In genomic region chr6:48504241-48504854, GRCm38 (mm10) we compare ENCODE assay signal across 7 mouse cellular contexts. TPM values are rescaled to one million over a fixed set of nuclear protein-coding genes. Genes with fewer than 3 reads are reported as not detected.
A peak's percentile ranks its signal among the peaks of the same experiment; 100 is the strongest.
DNase-seq lines count a peak whose midpoint lies in the region; ATAC-seq lines count a peak whose summit lies in the region.

No protein-coding gene starts in this region.

- intact Hi-C loops in left cerebral cortex, postnatal 4 days (cut with DNase I), result no loop called here

- peak; percentile 94 for ATAC-seq in embryonic facial prominence, embryonic 11.5 days (replicated peaks; ENCODE audit: insufficient number of reproducible peaks, low FRiP score, low TSS enrichment, low read depth)
- peak; percentile 98 for ATAC-seq in midbrain, embryonic 11.5 days (ENCODE audit: low FRiP score)

- WGBS in embryonic facial prominence, embryonic 11.5 days, result under 1% methylated on average over 26 of the region's 26 CpGs
- WGBS in midbrain, embryonic 11.5 days, result under 1% methylated on average over 26 of the region's 26 CpGs

- H3K4me2 ChIP-seq in embryonic facial prominence, embryonic 11.5 days (ENCODE audit: low read depth, low read length), result peak overlapping the region; percentile 77
- peak overlapping the region; percentile 89 for H3K4me2 ChIP-seq in midbrain, embryonic 11.5 days

- no peaks in the 10 kb centered on the region for H3K27me3 ChIP-seq in embryonic facial prominence, embryonic 11.5 days (ENCODE audit: control insufficient read depth, insufficient read depth, low read length)
- no peaks in the 10 kb centered on the region for H3K27me3 ChIP-seq in midbrain, embryonic 11.5 days (ENCODE audit: control insufficient read depth, insufficient read depth, low read length)

- DNase-seq in adrenal gland, postnatal 25 days, result peak; percentile 72
- peak; percentile 88 for DNase-seq in embryonic facial prominence, embryonic 11.5 days (ENCODE audit: low spot score)
- peak; percentile 99 for DNase-seq in heart, adult 11 months
- peak; percentile 87 for DNase-seq in kidney, adult 11 months
- DNase-seq in left cerebral cortex, postnatal 4 days, result peak; percentile 72
- DNase-seq in midbrain, embryonic 11.5 days (ENCODE audit: low spot score, missing footprints), result peak; percentile 96
- peak; percentile 83 for DNase-seq in skeletal muscle tissue, adult 2 months (ENCODE audit: low read depth, low spot score)

- no peaks in the 10 kb centered on the region for H3K36me3 ChIP-seq in embryonic facial prominence, embryonic 11.5 days (replicated peaks; ENCODE audit: control insufficient read depth, insufficient read depth, low read depth, low read length)
- no peaks in the 10 kb centered on the region for H3K36me3 ChIP-seq in midbrain, embryonic 11.5 days (ENCODE audit: control insufficient read depth, insufficient read depth, low read length)

- no peaks in the 10 kb centered on the region for H3K4me1 ChIP-seq in embryonic facial prominence, embryonic 11.5 days (ENCODE audit: control insufficient read depth, insufficient read depth, low read length)
- peaks cover 5% of the 10 kb centered on the region; the same call in 1 of the 2 replicates for H3K4me1 ChIP-seq in midbrain, embryonic 11.5 days (ENCODE audit: control insufficient read depth, insufficient read depth, low read length)

- H3K27ac ChIP-seq in embryonic facial prominence, embryonic 11.5 days (replicated peaks; ENCODE audit: low read depth, low read length), result no peak overlapping the region
- no peak overlapping the region for H3K27ac ChIP-seq in midbrain, embryonic 11.5 days (ENCODE audit: low read depth, low read length)

- no peaks in the 10 kb centered on the region for H3K9me3 ChIP-seq in embryonic facial prominence, embryonic 11.5 days (replicated peaks; ENCODE audit: control insufficient read depth, low read length)
- no peaks in the 10 kb centered on the region for H3K9me3 ChIP-seq in midbrain, embryonic 11.5 days (ENCODE audit: control insufficient read depth, low read length)

- H3K4me3 ChIP-seq in embryonic facial prominence, embryonic 11.5 days (ENCODE audit: low read depth, low read length), result peak overlapping the region; percentile 45
- peak overlapping the region; percentile 50 for H3K4me3 ChIP-seq in midbrain, embryonic 11.5 days (ENCODE audit: low read depth, low read length)

- H3K9ac ChIP-seq in embryonic facial prominence, embryonic 11.5 days (replicated peaks; ENCODE audit: low read length), result peak overlapping the region; percentile 61
- H3K9ac ChIP-seq in midbrain, embryonic 11.5 days (ENCODE audit: low read length), result peak overlapping the region; percentile 63

RNA-seq across cellular contexts. Expression of gene Atp6v0e2, which starts 33.1 kb away (rescaled TPM):
- 51.6 and 58.2 TPM in 2 replicates for total RNA-seq in adrenal gland, postnatal 25 days (2021)
- polyA plus RNA-seq in embryonic facial prominence, embryonic 11.5 days (2014; fragmentation: Nextera tagmentation; extraction: Ambion mirVana), result 18.9 and 22.3 TPM in 2 replicates
- total RNA-seq in left cerebral cortex, postnatal 4 days (2021), result 100 to 1,000 TPM; 254 to 288 TPM
- polyA plus RNA-seq in midbrain, embryonic 11.5 days (2014; fragmentation: Nextera tagmentation; extraction: Ambion mirVana), result 64.4 and 71.4 TPM in 2 replicates

RNA-seq across cellular contexts. Expression of gene Lrrc61, which starts 50.2 kb away (rescaled TPM):
- 43.3 and 59.5 TPM in 2 replicates for total RNA-seq in adrenal gland, postnatal 25 days (2021)
- 10.9 and 14.3 TPM in 2 replicates for polyA plus RNA-seq in embryonic facial prominence, embryonic 11.5 days (2014; fragmentation: Nextera tagmentation; extraction: Ambion mirVana)
- total RNA-seq in left cerebral cortex, postnatal 4 days (2021), result 10 to 100 TPM; 28.8 to 35.0 TPM
- polyA plus RNA-seq in midbrain, embryonic 11.5 days (2014; fragmentation: Nextera tagmentation; extraction: Ambion mirVana), result 15.5 and 15.9 TPM in 2 replicates

RNA-seq across cellular contexts. Expression of gene Sspo, which starts 56.3 kb away (rescaled TPM):
- total RNA-seq in adrenal gland, postnatal 25 days (2021), result 3.5 and 5.1 TPM in 2 replicates
- polyA plus RNA-seq in embryonic facial prominence, embryonic 11.5 days (2014; fragmentation: Nextera tagmentation; extraction: Ambion mirVana), result 0.33 and 0.36 TPM in 2 replicates
- total RNA-seq in left cerebral cortex, postnatal 4 days (2021), result under 1 TPM; 0.08 TPM
- 0.10 and 0.23 TPM in 2 replicates for polyA plus RNA-seq in midbrain, embryonic 11.5 days (2014; fragmentation: Nextera tagmentation; extraction: Ambion mirVana)

RNA-seq across cellular contexts. Expression of gene Zfp467, which starts 58.7 kb away (rescaled TPM):
- total RNA-seq in adrenal gland, postnatal 25 days (2021), result 51.0 and 72.4 TPM in 2 replicates
- 16.6 and 17.1 TPM in 2 replicates for polyA plus RNA-seq in embryonic facial prominence, embryonic 11.5 days (2014; fragmentation: Nextera tagmentation; extraction: Ambion mirVana)
- total RNA-seq in left cerebral cortex, postnatal 4 days (2021), result 10 to 100 TPM; 27.7 to 29.6 TPM
- 12.7 and 14.3 TPM in 2 replicates for polyA plus RNA-seq in midbrain, embryonic 11.5 days (2014; fragmentation: Nextera tagmentation; extraction: Ambion mirVana)
